Comparison of ENCODE assay signal across 9 mouse cellular contexts in genomic region chr6:135296267-135296666, GRCm38 (mm10). TPM values are rescaled to one million over a fixed set of nuclear protein-coding genes. Genes with fewer than 3 reads are reported as not detected.
DNase-seq lines count a peak whose midpoint lies in the region; ATAC-seq and TF ChIP-seq lines count a peak whose summit lies in the region.
"Had no signal": no experiment of that assay in that cellular context is flagged by ENCODE, and none has a peak within 500 bp of the region (broad histone marks: within the 10 kb centered on the region; RNA-seq: fewer than 3 reads in every experiment).

No protein-coding gene starts in this region.

- H3K4me3 ChIP-seq in embryonic facial prominence, embryonic 14.5 days (ENCODE audit: low read depth, low read length): no peak overlapping the region
- no peak overlapping the region for H3K4me3 ChIP-seq in limb, embryonic 15.5 days
- no peak overlapping the region for H3K4me3 ChIP-seq in myocyte
- no peak overlapping the region for H3K4me3 ChIP-seq in hindbrain, embryonic 11.5 days (ENCODE audit: low read depth, low read length)
- no peak overlapping the region for H3K4me3 ChIP-seq in forebrain, postnatal 0 days (ENCODE audit: low read depth, low read length)

- H3K4me2 ChIP-seq in embryonic facial prominence, embryonic 14.5 days (ENCODE audit: low read depth, low read length): no peak overlapping the region
- H3K4me2 ChIP-seq in limb, embryonic 15.5 days: peak overlapping the region; percentile 24; the same call in 1 of the 2 replicates
- H3K4me2 ChIP-seq in myocyte (ENCODE audit: low read depth): peak overlapping the region; percentile 71
- H3K4me2 ChIP-seq in hindbrain, embryonic 11.5 days (replicated peaks; ENCODE audit: low read depth, low read length): no peak overlapping the region
- no peak overlapping the region for H3K4me2 ChIP-seq in forebrain, postnatal 0 days (ENCODE audit: low read depth)

- ATAC-seq in embryonic facial prominence, embryonic 14.5 days (ENCODE audit: low read depth): no peak
- ATAC-seq in limb, embryonic 15.5 days (ENCODE audit: insufficient number of reproducible peaks, low FRiP score, low TSS enrichment, low read depth): peak; percentile 42; the same call in 1 of the 2 replicates
- ATAC-seq in hindbrain, embryonic 11.5 days (ENCODE audit: low FRiP score): no peak
- no peak for ATAC-seq in forebrain, postnatal 0 days

- no peak for TF ChIP-seq POLR2A in myocyte (IDR thresholded peaks at IDR 0.05; ENCODE audit: insufficient read length, low read depth)

- H3K4me1 ChIP-seq in embryonic facial prominence, embryonic 14.5 days (ENCODE audit: control insufficient read depth, insufficient read depth, low read length): peaks cover 23% of the 10 kb centered on the region
- H3K4me1 ChIP-seq in limb, embryonic 15.5 days: peaks cover 34% of the 10 kb centered on the region
- no peaks in the 10 kb centered on the region for H3K4me1 ChIP-seq in hindbrain, embryonic 11.5 days (replicated peaks; ENCODE audit: control insufficient read depth, insufficient read depth, low read length)
- H3K4me1 ChIP-seq in forebrain, postnatal 0 days (ENCODE audit: insufficient read depth): peaks cover 8% of the 10 kb centered on the region

- no peaks in the 10 kb centered on the region for H3K36me3 ChIP-seq in embryonic facial prominence, embryonic 14.5 days (ENCODE audit: control insufficient read depth, insufficient read depth, low read length)
- no peaks in the 10 kb centered on the region for H3K36me3 ChIP-seq in limb, embryonic 15.5 days
- H3K36me3 ChIP-seq in myocyte (ENCODE audit: control insufficient read depth, insufficient read depth): no peaks in the 10 kb centered on the region
- no peaks in the 10 kb centered on the region for H3K36me3 ChIP-seq in hindbrain, embryonic 11.5 days (ENCODE audit: control insufficient read depth, insufficient read depth, low read length)
- no peaks in the 10 kb centered on the region for H3K36me3 ChIP-seq in forebrain, postnatal 0 days (ENCODE audit: insufficient read depth)

- no peak overlapping the region for H3ac ChIP-seq in myocyte (ENCODE audit: control insufficient read depth, insufficient read length)

- peak; percentile 32 for DNase-seq in right cerebral cortex, postnatal 14 days
- DNase-seq in right cerebral cortex, adult 18-20 months: no peak
- peak; percentile 42 for DNase-seq in embryonic facial prominence, embryonic 14.5 days (ENCODE audit: low spot score)
- DNase-seq in hindbrain, embryonic 11.5 days (ENCODE audit: low spot score): no peak
- no peak for DNase-seq in forebrain, postnatal 0 days
- no peak for DNase-seq in cerebellum, postnatal 36 days

- no peaks in the 10 kb centered on the region for H3K27me3 ChIP-seq in embryonic facial prominence, embryonic 14.5 days (replicated peaks; ENCODE audit: control insufficient read depth, insufficient read depth, low read length)
- no peaks in the 10 kb centered on the region for H3K27me3 ChIP-seq in limb, embryonic 15.5 days
- H3K27me3 ChIP-seq in myocyte (ENCODE audit: control insufficient read depth, insufficient read depth, insufficient read length): no peaks in the 10 kb centered on the region
- no peaks in the 10 kb centered on the region for H3K27me3 ChIP-seq in hindbrain, embryonic 11.5 days (ENCODE audit: control insufficient read depth, insufficient read depth, low read length)
- no peaks in the 10 kb centered on the region for H3K27me3 ChIP-seq in forebrain, postnatal 0 days (ENCODE audit: insufficient read depth, low read length)

- no peaks in the 10 kb centered on the region for H3K79me2 ChIP-seq in myocyte (ENCODE audit: control insufficient read depth, insufficient read depth)

- no peak for TF ChIP-seq CTCF in forebrain, postnatal 0 days (IDR thresholded peaks at IDR 0.05; ENCODE audit: low read depth)

- 0 out of 2 replicates have a peak overlapping the region, but pooled peaks have one; percentile 75 for H3K27ac ChIP-seq in embryonic facial prominence, embryonic 14.5 days (replicated peaks; ENCODE audit: low read depth, low read length)
- H3K27ac ChIP-seq in limb, embryonic 15.5 days: peak overlapping the region; percentile 83
- no peak overlapping the region for H3K27ac ChIP-seq in hindbrain, embryonic 11.5 days (ENCODE audit: low read depth, low read length)
- H3K27ac ChIP-seq in forebrain, postnatal 0 days (ENCODE audit: low read depth, low read length): no peak overlapping the region

- WGBS in embryonic facial prominence, embryonic 14.5 days: 68% methylated on average over 17 of the region's 17 CpGs
- WGBS in limb, embryonic 15.5 days: 49% methylated on average over 17 of the region's 17 CpGs
- 84% methylated on average over 17 of the region's 17 CpGs for WGBS in hindbrain, embryonic 11.5 days
- WGBS in forebrain, postnatal 0 days: 76% methylated on average over 17 of the region's 17 CpGs

- H3K9ac ChIP-seq in embryonic facial prominence, embryonic 14.5 days (ENCODE audit: low read depth, low read length): no peak overlapping the region
- no peak overlapping the region for H3K9ac ChIP-seq in limb, embryonic 15.5 days
- no peak overlapping the region for H3K9ac ChIP-seq in hindbrain, embryonic 11.5 days (ENCODE audit: low read depth, low read length)
- H3K9ac ChIP-seq in forebrain, postnatal 0 days: no peak overlapping the region

- H3K9me3 ChIP-seq in embryonic facial prominence, embryonic 14.5 days (ENCODE audit: control insufficient read depth, low read length): no peaks in the 10 kb centered on the region
- H3K9me3 ChIP-seq in limb, embryonic 15.5 days: no peaks in the 10 kb centered on the region
- no peaks in the 10 kb centered on the region for H3K9me3 ChIP-seq in hindbrain, embryonic 11.5 days (ENCODE audit: control insufficient read depth, low read length)
- H3K9me3 ChIP-seq in forebrain, postnatal 0 days (ENCODE audit: low read length): no peaks in the 10 kb centered on the region

TF ChIP-seq in myocyte, 11 proteins besides CTCF, POLR2A, EP300 and RAD21:
- no peak for TF ChIP-seq MAX (IDR thresholded peaks at IDR 0.05; ENCODE audit: low read depth)
- TF ChIP-seq USF1 (IDR thresholded peaks at IDR 0.05; ENCODE audit: low read depth): no peak
- no peak for TF ChIP-seq TCF3 (IDR thresholded peaks at IDR 0.05; ENCODE audit: insufficient read length, low read depth)
- TF ChIP-seq TCF12 (IDR thresholded peaks at IDR 0.05; ENCODE audit: insufficient read depth, poor library complexity, severe bottlenecking): no peak
- no peak for TF ChIP-seq REST (IDR thresholded peaks at IDR 0.05; ENCODE audit: insufficient read depth, insufficient read length)
- TF ChIP-seq E2F4 (IDR thresholded peaks at IDR 0.05; ENCODE audit: insufficient read depth): no peak
- TF ChIP-seq MYOG (IDR thresholded peaks at IDR 0.05; ENCODE audit: control insufficient read depth in 1 of 3, insufficient read depth in 1 of 3, insufficient read length in 2 of 3, low read depth in 2 of 3): no peak
- no peak for TF ChIP-seq MYOD1 (IDR thresholded peaks at IDR 0.05; ENCODE audit: control insufficient read depth in 1 of 3, insufficient read length in 2 of 3, low read depth in 2 of 3)
- TF ChIP-seq SRF (IDR thresholded peaks at IDR 0.05; ENCODE audit: control insufficient read depth, insufficient read length, low read depth): no peak
- no peak for TF ChIP-seq CEBPB (IDR thresholded peaks at IDR 0.05; ENCODE audit: insufficient read depth, poor library complexity, severe bottlenecking)
- TF ChIP-seq POLR2AphosphoS2 (IDR thresholded peaks at IDR 0.05; ENCODE audit: insufficient read length, low read depth): no peak

RNA-seq across cellular contexts. Expression of gene Pbp2, which starts 13.9 kb away (rescaled TPM):
- 0.31 TPM in 1 of 2 replicates, not detected in the other for polyA plus RNA-seq in embryonic facial prominence, embryonic 14.5 days (2014; fragmentation: Nextera tagmentation; extraction: Ambion mirVana)
- 2.6 and 3.4 TPM in 2 replicates for polyA plus RNA-seq in limb, embryonic 15.5 days (2015; fragmentation: Nextera tagmentation; extraction: Ambion mirVana)
- 0.16 TPM for polyA plus RNA-seq in myocyte (2012; fragmentation: generic; extraction: Trizol)
- 0.22 TPM in 1 of 2 replicates, not detected in the other for polyA plus RNA-seq in hindbrain, embryonic 11.5 days (2014; fragmentation: Nextera tagmentation; extraction: Ambion mirVana)
- total RNA-seq in forebrain, postnatal 0 days (2014; rRNA removed): not detected in 2 replicates
- polyA plus RNA-seq in forebrain, postnatal 0 days (2015; fragmentation: Nextera tagmentation; extraction: Ambion mirVana): not detected in 2 replicates
- total RNA-seq: layer of hippocampus, adult 18-20 months had no signal

RNA-seq across cellular contexts. Expression of gene Gsg1, which starts 42.1 kb away (rescaled TPM):
- polyA plus RNA-seq in embryonic facial prominence, embryonic 14.5 days (2014; fragmentation: Nextera tagmentation; extraction: Ambion mirVana): 0.93 and 1.3 TPM in 2 replicates
- polyA plus RNA-seq in limb, embryonic 15.5 days (2015; fragmentation: Nextera tagmentation; extraction: Ambion mirVana): 2.5 and 3.2 TPM in 2 replicates
- polyA plus RNA-seq in myocyte (2012; fragmentation: generic; extraction: Trizol): 0.04 TPM
- 0.32 and 0.66 TPM in 2 replicates for polyA plus RNA-seq in hindbrain, embryonic 11.5 days (2014; fragmentation: Nextera tagmentation; extraction: Ambion mirVana)
- 0.19 and 0.31 TPM in 2 replicates for total RNA-seq in forebrain, postnatal 0 days (2014; rRNA removed)
- 0.34 and 0.46 TPM in 2 replicates for polyA plus RNA-seq in forebrain, postnatal 0 days (2015; fragmentation: Nextera tagmentation; extraction: Ambion mirVana)
- total RNA-seq: layer of hippocampus, adult 18-20 months had no signal

Comparison
In these comparisons a context has a peak if more than half of its experiments do, and no peak if none do; other contexts are left out.
1. DNase-seq: peak in right cerebral cortex, postnatal 14 days (single experiment) and embryonic facial prominence, embryonic 14.5 days (single experiment); none in right cerebral cortex, adult 18-20 months (single experiment), hindbrain, embryonic 11.5 days (single experiment), forebrain, postnatal 0 days (single experiment) and cerebellum, postnatal 36 days (0 of 2).
2. H3K27ac ChIP-seq: peak in embryonic facial prominence, embryonic 14.5 days (single experiment) and limb, embryonic 15.5 days (single experiment); none in hindbrain, embryonic 11.5 days (single experiment) and forebrain, postnatal 0 days (single experiment).
3. H3K4me2 ChIP-seq: peak in limb, embryonic 15.5 days (single experiment) and myocyte (single experiment); none in embryonic facial prominence, embryonic 14.5 days (single experiment), hindbrain, embryonic 11.5 days (single experiment) and forebrain, postnatal 0 days (single experiment).